Mouse (Mus musculus) erythroblast, adult 5-6 weeks (primary cell): ENCODE results near the gene Ddx27. TPM values are rescaled to one million over a fixed set of nuclear protein-coding genes. Genes with fewer than 3 reads are reported as not detected.
A peak's percentile ranks its signal among the peaks of the same experiment; 100 is the strongest.
"Not testable (repeated sequence)": the region's sequence is repeated elsewhere in the genome, so short reads cannot be mapped to it uniquely, and the experiment has no call there.

Experiments
- ATAC-seq: replicated peaks from 2 replicates; pipeline ENCODE4 v1.8.0; 2016; ENCODE audit warnings: moderate number of reproducible peaks, mild to moderate bottlenecking, moderate TSS enrichment, inconsistent platforms; ENCODE audit not compliant: poor library complexity, low FRiP score, severe bottlenecking
- total RNA-seq, 2 experiments: library from RNA; stranded (forward) in 1 of 2; stranded (reverse) in 1 of 2; fragments of 150-400 nt in 1 of 2; fragments of 200-764, 138-1000 nt in 1 of 2; gene quantifications; 2 replicates each; pipeline versions ENCODE4 v1.2.3 to v1.2.4; 2015 to 2017; ENCODE audit warnings: low replicate concordance in 2 of 2

Ddx27 gene
- 14.2 and 21.5 TPM in 2 replicates for total RNA-seq (2015; ENCODE audit: low replicate concordance)
- 21.6 and 32.3 TPM in 2 replicates for total RNA-seq (2017; ENCODE audit: low replicate concordance)

- ATAC-seq: peak; percentile 95
Observed at GRCm38 (mm10) chr2:167014702-167015381, at the start of gene Ddx27. Ddx27 (plus strand) TSS chr2:167015193.

GRCm38 (mm10) chr2:166973153-166973552 lies 41.8 kb upstream of the Ddx27 start:
- ATAC-seq: no peak

- no peak for ATAC-seq
Observed at GRCm38 (mm10) chr2:166974177-166974872, 40.7 kb upstream of the Ddx27 start.

GRCm38 (mm10) chr2:166976356-166976755 lies 38.6 kb upstream of the Ddx27 start:
- ATAC-seq: no peak

- ATAC-seq: no peak
Observed at GRCm38 (mm10) chr2:166977490-166977889, 37.5 kb upstream of the Ddx27 start.

- ATAC-seq: no peak
Observed at GRCm38 (mm10) chr2:166980161-166980560, 34.8 kb upstream of the Ddx27 start.

GRCm38 (mm10) chr2:166983351-166983894 lies 31.6 kb upstream of the Ddx27 start:
- no peak for ATAC-seq

GRCm38 (mm10) chr2:166990861-166991260 lies 24.1 kb upstream of the Ddx27 start:
- ATAC-seq: no peak

GRCm38 (mm10) chr2:166991945-166992344 lies 23.0 kb upstream of the Ddx27 start:
- no peak for ATAC-seq

- peak; percentile 70 for ATAC-seq
Observed at GRCm38 (mm10) chr2:166995021-166995795, 19.8 kb upstream of the Ddx27 start.

- peak; percentile 94 for ATAC-seq
Observed at GRCm38 (mm10) chr2:166995796-166996532, 19.0 kb upstream of the Ddx27 start, which contains the start of gene Stau1. Stau1 (minus strand) TSS chr2:166996299.

GRCm38 (mm10) chr2:166996533-166996894 lies 18.5 kb upstream of the Ddx27 start:
- peak; percentile 60 for ATAC-seq

- no peak for ATAC-seq
Observed at GRCm38 (mm10) chr2:167001486-167001885, 13.5 kb upstream of the Ddx27 start.

GRCm38 (mm10) chr2:167004099-167004854 lies 10.7 kb upstream of the Ddx27 start:
- ATAC-seq: peak; percentile 93

- no peak for ATAC-seq
Observed at GRCm38 (mm10) chr2:167006355-167006754, 8.6 kb upstream of the Ddx27 start.

GRCm38 (mm10) chr2:167007001-167007491 lies 7.9 kb upstream of the Ddx27 start:
- ATAC-seq: no peak

GRCm38 (mm10) chr2:167007565-167007964 lies 7.4 kb upstream of the Ddx27 start:
- ATAC-seq: not testable (repeated sequence)

GRCm38 (mm10) chr2:167009483-167009882 lies 5.5 kb upstream of the Ddx27 start:
- no peak for ATAC-seq

- ATAC-seq: no peak
Observed at GRCm38 (mm10) chr2:167010546-167010945, 4.4 kb upstream of the Ddx27 start.
